8 mouse cellular contexts compared by ENCODE assay signal in genomic region chr6:91515545-91516449, GRCm38 (mm10). TPM values are rescaled to one million over a fixed set of nuclear protein-coding genes. Genes with fewer than 3 reads are reported as not detected.
A peak's percentile ranks its signal among the peaks of the same experiment; 100 is the strongest.
DNase-seq lines count a peak whose midpoint lies in the region; ATAC-seq and TF ChIP-seq lines count a peak whose summit lies in the region.

TSS of gene Xpc (minus strand) at chr6:91515888.
TSS of gene Lsm3 (plus strand) at chr6:91515928.

- POLR2A ChIA-PET in Patski (lab: Charles Lee): no interaction called here

- peak within 1 kb of the TSS; percentile 89 for H3K9ac ChIP-seq in hindbrain, embryonic 13.5 days

- peak within 1 kb of the TSS; percentile 74 for H3K4me2 ChIP-seq in hindbrain, embryonic 13.5 days

- peak; percentile 89 for DNase-seq in Patski (ENCODE audit: low read depth, low spot score)
- DNase-seq in cerebellum, postnatal 14 days: peak; percentile 99
- DNase-seq in frontal cortex, postnatal 14 days (ENCODE audit: low spot score in 2 of 2): peak; percentile 96 to 97
- peak; percentile 95 for DNase-seq in layer of hippocampus, postnatal 25 days (ENCODE audit: extremely low spot score in 1 of 2, low spot score in 1 of 2)
- DNase-seq in lung, postnatal 25 days (ENCODE audit: low spot score): peak; percentile 97
- peak; percentile 99 for DNase-seq in retina, embryonic 14.5 days (ENCODE audit: low spot score)
- DNase-seq in thymus, postnatal 4 days: peak; percentile 99

- H3K27ac ChIP-seq in hindbrain, embryonic 13.5 days: peak within 1 kb of the TSS; percentile 82

- no peaks in the 10 kb centered on the region for H3K9me3 ChIP-seq in hindbrain, embryonic 13.5 days

- in situ Hi-C loops in Patski (cut with MboI; ENCODE audit: low pct_unique_long_range_greater_than_20kb): loop anchor here (10.0 kb wide), 1 partner anchor 549 kb away; no protein-coding TSS in a partner anchor

- H3K36me3 ChIP-seq in hindbrain, embryonic 13.5 days: peaks cover 30% of the 10 kb centered on the region

- H3K4me3 ChIP-seq in hindbrain, embryonic 13.5 days: peak within 1 kb of the TSS; percentile 80

- peak; percentile 94 for ATAC-seq in Patski
- ATAC-seq in hindbrain, embryonic 13.5 days (ENCODE audit: low FRiP score): peak; percentile 97

- TF ChIP-seq CTCF in Patski (IDR thresholded peaks at IDR 0.05): no peak

- H3K27me3 ChIP-seq in Patski: no peaks in the 10 kb centered on the region
- no peaks in the 10 kb centered on the region for H3K27me3 ChIP-seq in hindbrain, embryonic 13.5 days

- under 1% methylated on average over 80 of the region's 80 CpGs for WGBS in hindbrain, embryonic 13.5 days

- CTCF ChIA-PET in Patski (lab: Charles Lee): no interaction called here

- peaks cover 30% of the 10 kb centered on the region for H3K4me1 ChIP-seq in hindbrain, embryonic 13.5 days (replicated peaks)

RNA-seq across cellular contexts. Expression of gene Xpc, which starts in this region (rescaled TPM):
- polyA plus RNA-seq in Patski (2021): 45.1 TPM
- polyA plus RNA-seq in hindbrain, embryonic 13.5 days (2015; fragmentation: Nextera tagmentation; extraction: Ambion mirVana): 22.2 and 24.8 TPM in 2 replicates
- 10 to 100 TPM; 12.6 to 14.2 TPM for total RNA-seq in layer of hippocampus, postnatal 25 days (2021)

RNA-seq across cellular contexts. Expression of gene Lsm3, which starts in this region (rescaled TPM):
- 82.6 TPM for polyA plus RNA-seq in Patski (2021)
- polyA plus RNA-seq in hindbrain, embryonic 13.5 days (2015; fragmentation: Nextera tagmentation; extraction: Ambion mirVana): 162 and 169 TPM in 2 replicates
- 10 to 100 TPM; 35.8 to 38.4 TPM for total RNA-seq in layer of hippocampus, postnatal 25 days (2021)

Comparison
In these comparisons a context has a peak if more than half of its experiments do, and no peak if none do; other contexts are left out.
1. Peak in every context shown above with its lines: DNase-seq, ATAC-seq, H3K4me3 ChIP-seq and H3K27ac ChIP-seq.